Mouse (Mus musculus) gastrocnemius, adult 18-20 months (tissue): ENCODE results near the gene Rnft1. TPM values are rescaled to one million over a fixed set of nuclear protein-coding genes. Genes with fewer than 3 reads are reported as not detected.
A peak's percentile ranks its signal among the peaks of the same experiment; 100 is the strongest.

Source experiments
- DNase-seq: peaks from one replicate; pipeline ENCODE4 v3.0.0; 2021; ENCODE audit warnings: low spot score
- long read RNA-seq, 2 experiments: library from polyadenylated mRNA; stranded (forward); transcript quantifications; one replicate each; pipeline ENCODE4 v2.0.0; 2021
- total RNA-seq, 2 experiments: library from RNA; stranded (reverse); gene quantifications; 2 replicates each; pipeline ENCODE4 v1.2.3; 2021

The Rnft1 gene
- total RNA-seq = 10 to 100 TPM; 40.0 to 45.0 TPM
- long read RNA-seq, experiment 1, full-length matches to known transcripts = 66 of 78 reads
- long read RNA-seq, experiment 1, partial matches to known transcripts = 4 of 78 reads
- long read RNA-seq, experiment 1, other reads (novel, unspliced or antisense) = 8 of 78 reads
- long read RNA-seq, experiment 2, full-length matches to known transcripts = 70 of 79 reads
- long read RNA-seq, experiment 2, partial matches to known transcripts = 4 of 79 reads
- long read RNA-seq, experiment 2, other reads (novel, unspliced or antisense) = 5 of 79 reads

- DNase-seq = peak; percentile 99
Measured at GRCm38 (mm10) chr11:86484101-86484868, at the start of gene Rnft1. Gene Rnft1, plus strand, starts transcription at chr11:86484657.

- peak; percentile 10 for DNase-seq
Measured at GRCm38 (mm10) chr11:86436843-86437242, 47.6 kb upstream of the Rnft1 start.

- DNase-seq = no peak
Measured at GRCm38 (mm10) chr11:86438261-86438660, 46.2 kb upstream of the Rnft1 start.

GRCm38 (mm10) chr11:86440791-86441190 lies 43.7 kb upstream of the Rnft1 start:
- DNase-seq = no peak

- no peak for DNase-seq
Measured at GRCm38 (mm10) chr11:86453991-86454390, 30.5 kb upstream of the Rnft1 start.

- DNase-seq = no peak
Measured at GRCm38 (mm10) chr11:86457545-86457944, 26.9 kb upstream of the Rnft1 start.

- no peak for DNase-seq
Measured at GRCm38 (mm10) chr11:86458866-86459265, 25.6 kb upstream of the Rnft1 start.

GRCm38 (mm10) chr11:86462579-86462978 lies 21.9 kb upstream of the Rnft1 start:
- no peak for DNase-seq

- DNase-seq = peak; percentile 58
Measured at GRCm38 (mm10) chr11:86464275-86464674, 20.2 kb upstream of the Rnft1 start.

GRCm38 (mm10) chr11:86468345-86468744 lies 16.1 kb upstream of the Rnft1 start:
- DNase-seq = no peak

GRCm38 (mm10) chr11:86468971-86469370 lies 15.5 kb upstream of the Rnft1 start:
- no peak for DNase-seq

GRCm38 (mm10) chr11:86471785-86472184 lies 12.7 kb upstream of the Rnft1 start:
- DNase-seq = no peak

- DNase-seq = peak; percentile 53
Measured at GRCm38 (mm10) chr11:86472771-86473171, 11.7 kb upstream of the Rnft1 start.

- DNase-seq = no peak
Measured at GRCm38 (mm10) chr11:86473576-86473975, 10.9 kb upstream of the Rnft1 start.

- DNase-seq = peak; percentile 47
Measured at GRCm38 (mm10) chr11:86484910-86485510, 553 bp downstream of the Rnft1 start.

GRCm38 (mm10) chr11:86490782-86491181 lies 6.3 kb downstream of the Rnft1 start:
- DNase-seq = no peak

GRCm38 (mm10) chr11:86497356-86497755 lies 12.9 kb downstream of the Rnft1 start:
- no peak for DNase-seq

GRCm38 (mm10) chr11:86497908-86498307 lies 13.5 kb downstream of the Rnft1 start:
- no peak for DNase-seq

GRCm38 (mm10) chr11:86500795-86501194 lies 16.3 kb downstream of the Rnft1 start:
- no peak for DNase-seq

- DNase-seq = no peak
Measured at GRCm38 (mm10) chr11:86503121-86503520, 18.7 kb downstream of the Rnft1 start.

GRCm38 (mm10) chr11:86507334-86507733 lies 22.9 kb downstream of the Rnft1 start:
- DNase-seq = no peak

- DNase-seq = no peak
Measured at GRCm38 (mm10) chr11:86507991-86508390, 23.5 kb downstream of the Rnft1 start.
